Mouse (Mus musculus): ENCODE measurements at regions not wholly inside any gene's neighbourhood (a gene's known extent, or its start where the extent isn't known, plus 50 kb on each side); places are given as distances from the start of the nearest gene placed in this dataset.

- no peak overlapping the region for H3K4me3 ChIP-seq (replicated peaks; ENCODE audit: control insufficient read depth, low read depth, low read length)
- 52% methylated on average over 3 of the region's 3 CpGs for WGBS
- H3K4me1 ChIP-seq (ENCODE audit: control insufficient read depth, insufficient read depth, low read length) = no peaks in the 10 kb centered on the region; the same call in 1 of the 2 replicates
- H3K27ac ChIP-seq (ENCODE audit: control insufficient read depth, insufficient read depth, low read depth, low read length, poor library complexity) = no peak overlapping the region
- TF ChIP-seq CTCF (IDR thresholded peaks at IDR 0.05; ENCODE audit: control insufficient read depth, insufficient read depth, low read length) = no peak
- no peak for TF ChIP-seq POLR2A (IDR thresholded peaks at IDR 0.05; ENCODE audit: borderline replicate concordance, control insufficient read depth, low read depth, low read length)
These were observed 50.8 kb upstream of the Rpl10-ps3 start for GRCm38 (mm10) chr9:50395543-50395942.

- Histone ChIP-seq H3K4me3 (replicated peaks; ENCODE audit: control insufficient read depth, low read depth, low read length) (no peak overlapping the region), H3K4me1 (ENCODE audit: control insufficient read depth, insufficient read depth, low read length) (no peaks in the 10 kb centered on the region; the same call in 1 of the 2 replicates), H3K27ac (ENCODE audit: control insufficient read depth, insufficient read depth, low read depth, low read length, poor library complexity) (no peak overlapping the region)
- no peak for TF ChIP-seq POLR2A (IDR thresholded peaks at IDR 0.05; ENCODE audit: borderline replicate concordance, control insufficient read depth, low read depth, low read length)
- TF ChIP-seq CTCF (IDR thresholded peaks at IDR 0.05; ENCODE audit: control insufficient read depth, insufficient read depth, low read length) = no peak
- WGBS = 79% methylated on average over 7 of the region's 7 CpGs
These were observed 51.3 kb upstream of the Rpl10-ps3 start for GRCm38 (mm10) chr9:50396051-50396450.

- no peaks in the 10 kb centered on the region for H3K4me1 ChIP-seq (ENCODE audit: control insufficient read depth, insufficient read depth, low read length)
- no peak for TF ChIP-seq CTCF (IDR thresholded peaks at IDR 0.05; ENCODE audit: control insufficient read depth, insufficient read depth, low read length)
- no peak for TF ChIP-seq POLR2A (IDR thresholded peaks at IDR 0.05; ENCODE audit: borderline replicate concordance, control insufficient read depth, low read depth, low read length)
- H3K27ac ChIP-seq (ENCODE audit: control insufficient read depth, insufficient read depth, low read depth, low read length, poor library complexity) = no peak overlapping the region
- H3K4me3 ChIP-seq (replicated peaks; ENCODE audit: control insufficient read depth, low read depth, low read length) = no peak overlapping the region
- WGBS = 62% methylated on average over 4 of the region's 4 CpGs
These were observed 63.6 kb upstream of the Rpl10-ps3 start for GRCm38 (mm10) chr9:50408396-50408795.

GRCm38 (mm10) chr9:50408845-50409244 lies 64.1 kb upstream of the Rpl10-ps3 start:
- H3K27ac ChIP-seq (ENCODE audit: control insufficient read depth, insufficient read depth, low read depth, low read length, poor library complexity) = no peak overlapping the region
- 77% methylated on average over 4 of the region's 4 CpGs for WGBS
- no peaks in the 10 kb centered on the region for H3K4me1 ChIP-seq (ENCODE audit: control insufficient read depth, insufficient read depth, low read length)
- no peak overlapping the region for H3K4me3 ChIP-seq (replicated peaks; ENCODE audit: control insufficient read depth, low read depth, low read length)
- TF ChIP-seq POLR2A (IDR thresholded peaks at IDR 0.05; ENCODE audit: borderline replicate concordance, control insufficient read depth, low read depth, low read length) (no peak), CTCF (IDR thresholded peaks at IDR 0.05; ENCODE audit: control insufficient read depth, insufficient read depth, low read length) (no peak)

GRCm38 (mm10) chr9:50412986-50413385 lies 68.2 kb upstream of the Rpl10-ps3 start:
- WGBS = 82% methylated on average over 8 of the region's 8 CpGs
- no peak overlapping the region for H3K4me3 ChIP-seq (replicated peaks; ENCODE audit: control insufficient read depth, low read depth, low read length)
- TF ChIP-seq POLR2A (IDR thresholded peaks at IDR 0.05; ENCODE audit: borderline replicate concordance, control insufficient read depth, low read depth, low read length) (no peak), CTCF (IDR thresholded peaks at IDR 0.05; ENCODE audit: control insufficient read depth, insufficient read depth, low read length) (no peak)

GRCm38 (mm10) chr9:50413514-50414335 lies 69.0 kb upstream of the Rpl10-ps3 start:
- no peak overlapping the region for H3K27ac ChIP-seq (ENCODE audit: control insufficient read depth, insufficient read depth, low read depth, low read length, poor library complexity)
- no peak for TF ChIP-seq POLR2A (IDR thresholded peaks at IDR 0.05; ENCODE audit: borderline replicate concordance, control insufficient read depth, low read depth, low read length)
- TF ChIP-seq CTCF (IDR thresholded peaks at IDR 0.05; ENCODE audit: control insufficient read depth, insufficient read depth, low read length) = no peak

More at GRCm38 (mm10) chr9:50412986-50413385, 68.2 kb upstream of the Rpl10-ps3 start:
- no peak overlapping the region for H3K27ac ChIP-seq (ENCODE audit: control insufficient read depth, insufficient read depth, low read depth, low read length, poor library complexity)
- no peaks in the 10 kb centered on the region for H3K4me1 ChIP-seq (ENCODE audit: control insufficient read depth, insufficient read depth, low read length)

GRCm38 (mm10) chr9:50414796-50415340 lies 70.1 kb upstream of the Rpl10-ps3 start:
- no peak for TF ChIP-seq POLR2A (IDR thresholded peaks at IDR 0.05; ENCODE audit: borderline replicate concordance, control insufficient read depth, low read depth, low read length)
- TF ChIP-seq CTCF (IDR thresholded peaks at IDR 0.05; ENCODE audit: control insufficient read depth, insufficient read depth, low read length) = no peak
- Histone ChIP-seq H3K4me1 (ENCODE audit: control insufficient read depth, insufficient read depth, low read length) (no peaks in the 10 kb centered on the region), H3K27ac (ENCODE audit: control insufficient read depth, insufficient read depth, low read depth, low read length, poor library complexity) (no peak overlapping the region), H3K4me3 (replicated peaks; ENCODE audit: control insufficient read depth, low read depth, low read length) (no peak overlapping the region)
- WGBS = 58% methylated on average over 6 of the region's 6 CpGs

More at GRCm38 (mm10) chr9:50413514-50414335, 69.0 kb upstream of the Rpl10-ps3 start:
- no peak overlapping the region for H3K4me3 ChIP-seq (replicated peaks; ENCODE audit: control insufficient read depth, low read depth, low read length)
- WGBS = 65% methylated on average over 9 of the region's 9 CpGs
- H3K4me1 ChIP-seq (ENCODE audit: control insufficient read depth, insufficient read depth, low read length) = no peaks in the 10 kb centered on the region

GRCm38 (mm10) chr9:50416677-50417076 lies 71.9 kb upstream of the Rpl10-ps3 start:
- WGBS = 6% methylated on average over 3 of the region's 3 CpGs
- Histone ChIP-seq H3K4me1 (ENCODE audit: control insufficient read depth, insufficient read depth, low read length) (no peaks in the 10 kb centered on the region), H3K4me3 (replicated peaks; ENCODE audit: control insufficient read depth, low read depth, low read length) (no peak overlapping the region), H3K27ac (ENCODE audit: control insufficient read depth, insufficient read depth, low read depth, low read length, poor library complexity) (no peak overlapping the region)
- TF ChIP-seq CTCF (IDR thresholded peaks at IDR 0.05; ENCODE audit: control insufficient read depth, insufficient read depth, low read length) (no peak), POLR2A (IDR thresholded peaks at IDR 0.05; ENCODE audit: borderline replicate concordance, control insufficient read depth, low read depth, low read length) (no peak)

Data from bone marrow, adult 2 months (tissue).